Mouse (Mus musculus): ENCODE measurements around the gene Tbc1d32. TPM values are rescaled to one million over a fixed set of nuclear protein-coding genes. Genes with fewer than 3 reads are reported as not detected.
"Not testable (repeated sequence)": the region's sequence is repeated elsewhere in the genome, so short reads cannot be mapped to it uniquely, and the experiment has no call there.

Gene Tbc1d32
- total RNA-seq (2021): 1 to 10 TPM; 2.1 to 2.4 TPM
- long read RNA-seq, experiment 1: 0 reads
- long read RNA-seq, experiment 2: 0 reads

- DNase-seq: peak; percentile 95
These were observed at the start of gene Tbc1d32 for GRCm38 (mm10) chr10:56228568-56229209. Gene Tbc1d32 (minus strand): TSS chr10:56228689.

GRCm38 (mm10) chr10:56227771-56228275 is 666 bp downstream of the Tbc1d32 start:
- DNase-seq: no peak

- no peak for DNase-seq
These were observed 12.7 kb downstream of the Tbc1d32 start for GRCm38 (mm10) chr10:56215797-56216196.

- DNase-seq: no peak
These were observed 18.1 kb downstream of the Tbc1d32 start for GRCm38 (mm10) chr10:56210343-56210742.

- DNase-seq: no peak
These were observed 21.6 kb downstream of the Tbc1d32 start for GRCm38 (mm10) chr10:56206802-56207404.

GRCm38 (mm10) chr10:56204348-56204747 is 24.1 kb downstream of the Tbc1d32 start:
- DNase-seq: no peak

GRCm38 (mm10) chr10:56199902-56200301 is 28.6 kb downstream of the Tbc1d32 start:
- no peak for DNase-seq

GRCm38 (mm10) chr10:56198691-56199090 is 29.8 kb downstream of the Tbc1d32 start:
- DNase-seq: no peak

GRCm38 (mm10) chr10:56194310-56194709 is 34.2 kb downstream of the Tbc1d32 start:
- no peak for DNase-seq

GRCm38 (mm10) chr10:56181727-56182126 is 46.8 kb downstream of the Tbc1d32 start:
- no peak for DNase-seq

GRCm38 (mm10) chr10:56173184-56173583 is 55.3 kb downstream of the Tbc1d32 start:
- DNase-seq: no peak

- DNase-seq: not testable (repeated sequence)
These were observed 60.8 kb downstream of the Tbc1d32 start for GRCm38 (mm10) chr10:56167721-56168120.

GRCm38 (mm10) chr10:56165758-56166157 is 62.7 kb downstream of the Tbc1d32 start:
- no peak for DNase-seq

GRCm38 (mm10) chr10:56164411-56164810 is 64.1 kb downstream of the Tbc1d32 start:
- no peak for DNase-seq

GRCm38 (mm10) chr10:56158748-56159147 is 69.7 kb downstream of the Tbc1d32 start:
- DNase-seq: no peak

GRCm38 (mm10) chr10:56158207-56158606 is 70.3 kb downstream of the Tbc1d32 start:
- DNase-seq: no peak

GRCm38 (mm10) chr10:56156956-56157355 is 71.5 kb downstream of the Tbc1d32 start:
- DNase-seq: no peak

GRCm38 (mm10) chr10:56148920-56149319 is 79.6 kb downstream of the Tbc1d32 start:
- DNase-seq: no peak

- DNase-seq: no peak
These were observed 91.3 kb downstream of the Tbc1d32 start for GRCm38 (mm10) chr10:56137191-56137590.

- DNase-seq: no peak
These were observed 98.8 kb downstream of the Tbc1d32 start for GRCm38 (mm10) chr10:56129642-56130041.

- DNase-seq: no peak
These were observed 101.5 kb downstream of the Tbc1d32 start for GRCm38 (mm10) chr10:56126972-56127371.

GRCm38 (mm10) chr10:56115636-56116180 is 112.8 kb downstream of the Tbc1d32 start:
- DNase-seq: peak; percentile 20

- DNase-seq: peak; percentile 64
These were observed 113.4 kb downstream of the Tbc1d32 start for GRCm38 (mm10) chr10:56114951-56115635.

Data from gastrocnemius, postnatal 10 days (tissue).